Comparison of ENCODE assay signal across 31 mouse cellular contexts in the genomic region with DNA sequence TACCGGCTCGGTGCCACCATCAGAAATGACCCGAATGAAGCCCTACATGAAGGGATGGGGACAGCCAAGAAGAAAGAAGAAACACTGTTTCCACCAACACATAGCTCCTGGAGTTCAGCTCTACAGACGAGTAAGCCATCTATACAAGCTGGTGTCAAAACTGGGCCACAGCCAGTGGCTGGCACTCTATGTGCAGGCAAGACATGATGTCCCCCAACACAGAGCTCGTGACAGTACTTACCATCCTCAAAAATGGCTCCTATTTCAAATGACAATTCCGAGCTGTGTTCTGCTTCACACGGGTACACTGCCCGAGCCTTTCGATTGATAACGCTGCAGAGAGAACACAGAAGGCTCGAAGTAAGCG.
DNase-seq lines count a peak whose midpoint lies in the region; ATAC-seq lines count a peak whose summit lies in the region.
"Had no signal": no experiment of that assay in that cellular context is flagged by ENCODE, and none has a peak within 500 bp of the region (broad histone marks: within the 10 kb centered on the region; RNA-seq: fewer than 3 reads in every experiment).

No protein-coding gene starts in this region.

- no peaks in the 10 kb centered on the region for H3K36me3 ChIP-seq in forebrain, embryonic 13.5 days (ENCODE audit: poor library complexity, severe bottlenecking)
- H3K36me3 ChIP-seq in forebrain, embryonic 10.5 days (replicated peaks): peaks cover 21% of the 10 kb centered on the region
- H3K36me3 ChIP-seq in heart, embryonic 12.5 days: peaks cover 36% of the 10 kb centered on the region
- H3K36me3 ChIP-seq: hindbrain, embryonic 13.5 days; midbrain, embryonic 15.5 days; neural tube, embryonic 12.5 days had no signal

- WGBS in forebrain, embryonic 13.5 days: 94% methylated on average over 12 of the region's 12 CpGs
- WGBS in forebrain, embryonic 10.5 days: 94% methylated on average over 12 of the region's 12 CpGs
- WGBS in heart, embryonic 12.5 days: 84% methylated on average over 12 of the region's 12 CpGs

- no peak overlapping the region for H3K9ac ChIP-seq in forebrain, embryonic 13.5 days
- no peak overlapping the region for H3K9ac ChIP-seq in heart, embryonic 12.5 days
- H3K9ac ChIP-seq: embryonic facial prominence, embryonic 12.5 days; hindbrain, embryonic 13.5 days; kidney, embryonic 15.5 days; liver, embryonic 14.5 days; midbrain, embryonic 15.5 days; neural tube, embryonic 12.5 days had no signal

- H3K4me2 ChIP-seq in forebrain, embryonic 13.5 days: no peak overlapping the region
- H3K4me2 ChIP-seq in heart, embryonic 12.5 days: no peak overlapping the region
- H3K4me2 ChIP-seq: embryonic facial prominence, embryonic 12.5 days; hindbrain, embryonic 13.5 days; kidney, embryonic 15.5 days; midbrain, embryonic 15.5 days; neural tube, embryonic 12.5 days had no signal

- no peaks in the 10 kb centered on the region for H3K9me3 ChIP-seq in forebrain, embryonic 13.5 days (replicated peaks)
- no peaks in the 10 kb centered on the region for H3K9me3 ChIP-seq in forebrain, embryonic 10.5 days
- no peaks in the 10 kb centered on the region for H3K9me3 ChIP-seq in heart, embryonic 12.5 days (replicated peaks)
- H3K9me3 ChIP-seq: embryonic facial prominence, embryonic 12.5 days; heart, embryonic 10.5 days; hindbrain, embryonic 13.5 days; kidney, embryonic 15.5 days; midbrain, embryonic 15.5 days; neural tube, embryonic 12.5 days had no signal

- intact Hi-C loops in left cerebral cortex, postnatal 25 days (cut with DNase I): loop anchor here (5.0 kb wide), 1 partner anchor 35 kb away; no protein-coding TSS in a partner anchor

- ATAC-seq in forebrain, embryonic 13.5 days: peak; percentile 26; the same call in 1 of the 2 replicates
- ATAC-seq in heart, embryonic 12.5 days (ENCODE audit: insufficient number of reproducible peaks, low FRiP score): no peak
- ATAC-seq: activated CD4-positive, CD25-positive, alpha-beta regulatory T cell, adult 4 months had no signal

- H3K4me3 ChIP-seq in forebrain, embryonic 13.5 days: no peak overlapping the region
- H3K4me3 ChIP-seq in forebrain, embryonic 10.5 days: no peak overlapping the region
- H3K4me3 ChIP-seq in heart, embryonic 12.5 days: no peak overlapping the region
- H3K4me3 ChIP-seq: embryonic facial prominence, embryonic 12.5 days; heart, embryonic 10.5 days; hindbrain, embryonic 13.5 days; kidney, embryonic 15.5 days; midbrain, embryonic 15.5 days; myocyte; neural tube, embryonic 12.5 days had no signal

- DNase-seq in forebrain, embryonic 10.5 days (ENCODE audit: extremely low spot score, low spot score): no peak
- peak; percentile 88 for DNase-seq in heart, adult 11 months
- peak; percentile 18 to 37 for DNase-seq in left cerebral cortex, postnatal 25 days (ENCODE audit: low spot score in 2 of 2)
- no peak for DNase-seq in left cerebral cortex, adult 8-10 months (ENCODE audit: low spot score in 2 of 2)
- DNase-seq in brain, adult 2 months (ENCODE audit: low read depth, low spot score): peak; percentile 33
- no peak for DNase-seq in kidney, postnatal 10 days
- DNase-seq: adrenal gland, adult 2 months; cerebellum, adult 8-10 months; cerebellum, postnatal 25 days; gastrocnemius, postnatal 14 days; heart, postnatal 36 days; kidney, adult 18-20 months; kidney, postnatal 36 days; liver; lung, adult 2 months; lung, postnatal 10 days; spleen, adult 18-20 months; thymus, postnatal 14 days had no signal

- H3K4me1 ChIP-seq in forebrain, embryonic 13.5 days: no peaks in the 10 kb centered on the region
- H3K4me1 ChIP-seq in forebrain, embryonic 10.5 days: 0 out of 2 replicates have a peak, but pooled peaks cover 5% of the 10 kb centered on the region
- no peaks in the 10 kb centered on the region for H3K4me1 ChIP-seq in heart, embryonic 12.5 days (replicated peaks)
- H3K4me1 ChIP-seq: embryonic facial prominence, embryonic 12.5 days; heart, embryonic 10.5 days; hindbrain, embryonic 13.5 days; kidney, embryonic 15.5 days; midbrain, embryonic 15.5 days; neural tube, embryonic 12.5 days had no signal

- H3K27ac ChIP-seq in forebrain, embryonic 13.5 days: no peak overlapping the region
- no peak overlapping the region for H3K27ac ChIP-seq in forebrain, embryonic 10.5 days
- H3K27ac ChIP-seq in heart, embryonic 12.5 days (ENCODE audit: poor library complexity, severe bottlenecking): no peak overlapping the region
- H3K27ac ChIP-seq: embryonic facial prominence, embryonic 12.5 days; heart, embryonic 10.5 days; hindbrain, embryonic 13.5 days; kidney, embryonic 15.5 days; liver, embryonic 14.5 days; macrophage; midbrain, embryonic 15.5 days; neural tube, embryonic 12.5 days had no signal

- H3K27me3 ChIP-seq in forebrain, embryonic 13.5 days: no peaks in the 10 kb centered on the region
- H3K27me3 ChIP-seq in forebrain, embryonic 10.5 days (ENCODE audit: poor library complexity, severe bottlenecking): no peaks in the 10 kb centered on the region
- no peaks in the 10 kb centered on the region for H3K27me3 ChIP-seq in heart, embryonic 12.5 days (replicated peaks)
- H3K27me3 ChIP-seq: CH12.LX; embryonic facial prominence, embryonic 12.5 days; hindbrain, embryonic 13.5 days; kidney, embryonic 15.5 days; midbrain, embryonic 15.5 days; neural tube, embryonic 12.5 days had no signal

Comparison
In these comparisons a context has a peak if more than half of its experiments do, and no peak if none do; other contexts are left out.
1. DNase-seq: peak in heart, adult 11 months (single experiment), left cerebral cortex, postnatal 25 days (2 of 2) and brain, adult 2 months (single experiment); none in forebrain, embryonic 10.5 days (single experiment), left cerebral cortex, adult 8-10 months (0 of 2) and kidney, postnatal 10 days (single experiment).